In genomic region chr4:62208696-62209380, GRCm38 (mm10) we compare ENCODE assay signal across 10 mouse cellular contexts. TPM values are rescaled to one million over a fixed set of nuclear protein-coding genes. Genes with fewer than 3 reads are reported as not detected.
DNase-seq lines count a peak whose midpoint lies in the region; ATAC-seq and TF ChIP-seq lines count a peak whose summit lies in the region.
"Had no signal": no experiment of that assay in that cellular context is flagged by ENCODE, and none has a peak within 500 bp of the region (broad histone marks: within the 10 kb centered on the region; RNA-seq: fewer than 3 reads in every experiment).

No protein-coding gene starts in this region.

- H3K4me3 ChIP-seq in E14TG2a.4 (replicated peaks; ENCODE audit: low read length), result peak overlapping the region; percentile 88
- peak overlapping the region; percentile 61 for H3K4me3 ChIP-seq in limb, embryonic 12.5 days (replicated peaks)
- H3K4me3 ChIP-seq in stomach, embryonic 14.5 days (ENCODE audit: low read depth, low read length), result peak overlapping the region; percentile 43

- peak; percentile 26 for ATAC-seq in limb, embryonic 12.5 days (ENCODE audit: insufficient number of reproducible peaks, insufficient read depth, low FRiP score, low TSS enrichment, low read depth)
- ATAC-seq in stomach, embryonic 14.5 days (ENCODE audit: insufficient number of reproducible peaks, insufficient read depth, low FRiP score, low read depth), result peak; percentile 62

- 6% methylated on average over 19 of the region's 19 CpGs for WGBS in limb, embryonic 12.5 days
- WGBS in stomach, embryonic 14.5 days, result 4% methylated on average over 19 of the region's 19 CpGs

- intact Hi-C loops in gastrocnemius, postnatal 14 days (cut with DNase I; ENCODE audit: low total_unique reads), result no loop called here

- H3K9ac ChIP-seq in limb, embryonic 12.5 days (replicated peaks), result peak overlapping the region; percentile 80
- H3K9ac ChIP-seq in stomach, embryonic 14.5 days (replicated peaks; ENCODE audit: low read depth, low read length), result peak overlapping the region; percentile 49

- no peak for TF ChIP-seq CTCF in E14TG2a.4 (conservative IDR thresholded peaks at IDR 0.05; ENCODE audit: low read length)

- peaks cover 2% of the 10 kb centered on the region for H3K36me3 ChIP-seq in E14TG2a.4 (ENCODE audit: insufficient read depth, low read length)
- peaks cover 12% of the 10 kb centered on the region for H3K36me3 ChIP-seq in limb, embryonic 12.5 days
- H3K36me3 ChIP-seq in stomach, embryonic 14.5 days (ENCODE audit: control insufficient read depth, insufficient read depth, low read length), result peaks cover 5% of the 10 kb centered on the region

- peak; percentile 23 for DNase-seq in gastrocnemius, postnatal 14 days
- DNase-seq in gastrocnemius, adult 8-10 months (ENCODE audit: low spot score in 2 of 2), result no peak
- peak; percentile 17 for DNase-seq in fibroblast of lung, adult 2 months (ENCODE audit: low read depth)
- DNase-seq in adrenal gland, postnatal 36 days, result no peak
- no peak for DNase-seq in testis, postnatal 10 days (ENCODE audit: low spot score)

- H3K27ac ChIP-seq in limb, embryonic 12.5 days, result peak overlapping the region; percentile 92
- peak overlapping the region; percentile 92 for H3K27ac ChIP-seq in stomach, embryonic 14.5 days (ENCODE audit: low read length)

- no peaks in the 10 kb centered on the region for H3K9me3 ChIP-seq in E14TG2a.4 (ENCODE audit: low read length)
- H3K9me3 ChIP-seq in limb, embryonic 12.5 days, result no peaks in the 10 kb centered on the region
- H3K9me3 ChIP-seq in stomach, embryonic 14.5 days (ENCODE audit: control insufficient read depth, low read depth, low read length), result no peaks in the 10 kb centered on the region

- H3K4me1 ChIP-seq in E14TG2a.4 (replicated peaks; ENCODE audit: low read depth, low read length), result peaks cover 28% of the 10 kb centered on the region
- peaks cover 9% of the 10 kb centered on the region; the same call in 1 of the 2 replicates for H3K4me1 ChIP-seq in limb, embryonic 12.5 days (replicated peaks)
- peaks cover 4% of the 10 kb centered on the region; the same call in 1 of the 2 replicates for H3K4me1 ChIP-seq in stomach, embryonic 14.5 days (ENCODE audit: control insufficient read depth, insufficient read depth, low read length)

- peak overlapping the region; percentile 61 for H3K4me2 ChIP-seq in limb, embryonic 12.5 days
- H3K4me2 ChIP-seq in stomach, embryonic 14.5 days (replicated peaks; ENCODE audit: low read depth, low read length), result peak overlapping the region; percentile 56

- H3K27me3 ChIP-seq in E14TG2a.4 (ENCODE audit: insufficient read depth, low read length), result no peaks in the 10 kb centered on the region
- no peaks in the 10 kb centered on the region for H3K27me3 ChIP-seq in limb, embryonic 12.5 days
- no peaks in the 10 kb centered on the region for H3K27me3 ChIP-seq in stomach, embryonic 14.5 days (ENCODE audit: control insufficient read depth, insufficient read depth, low read length)

RNA-seq across cellular contexts. Expression of gene Zfp37, which starts 22.0 kb away (rescaled TPM):
- 1 to 10 TPM; 1.9 to 2.0 TPM for total RNA-seq in gastrocnemius, postnatal 14 days (2021)
- total RNA-seq in gastrocnemius, adult 8-10 months (2022), result 1 to 10 TPM in 2 of 4 experiments, under 1 TPM in 2; 0.56 to 1.1 (median 0.97) TPM
- 15.5 and 21.8 TPM in 2 replicates for polyA plus RNA-seq in limb, embryonic 12.5 days (2016; fragmentation: Nextera tagmentation; extraction: Ambion mirVana)
- polyA plus RNA-seq in stomach, embryonic 14.5 days (2014; fragmentation: Nextera tagmentation; extraction: Ambion mirVana), result 13.4 and 14.6 TPM in 2 replicates
- total RNA-seq in adrenal gland, postnatal 36 days (2021), result 1 to 10 TPM; 5.4 to 6.2 TPM
- total RNA-seq: MEL had no signal

RNA-seq across cellular contexts. Expression of gene Slc31a2, which starts 53.5 kb away (rescaled TPM):
- total RNA-seq in gastrocnemius, postnatal 14 days (2021), result 1 to 10 TPM; 4.8 to 6.0 TPM
- 1 to 10 TPM; 4.9 to 6.7 (median 5.4) TPM for total RNA-seq in gastrocnemius, adult 8-10 months (2022)
- 11.7 and 14.0 TPM in 2 replicates for polyA plus RNA-seq in limb, embryonic 12.5 days (2016; fragmentation: Nextera tagmentation; extraction: Ambion mirVana)
- polyA plus RNA-seq in stomach, embryonic 14.5 days (2014; fragmentation: Nextera tagmentation; extraction: Ambion mirVana), result 18.1 and 20.8 TPM in 2 replicates
- total RNA-seq in adrenal gland, postnatal 36 days (2021), result 10 to 100 TPM; 30.8 to 36.9 TPM

RNA-seq across cellular contexts. Expression of gene Mup21, which starts 58.2 kb away (rescaled TPM):
- not detected for total RNA-seq in gastrocnemius, postnatal 14 days (2021)
- not detected for total RNA-seq in gastrocnemius, adult 8-10 months (2022)
- polyA plus RNA-seq in limb, embryonic 12.5 days (2016; fragmentation: Nextera tagmentation; extraction: Ambion mirVana), result not detected in 2 replicates
- polyA plus RNA-seq in stomach, embryonic 14.5 days (2014; fragmentation: Nextera tagmentation; extraction: Ambion mirVana), result not detected in 2 replicates
- not detected for total RNA-seq in adrenal gland, postnatal 36 days (2021)
- total RNA-seq: layer of hippocampus, adult 8-10 months; MEL had no signal

Comparison
In these comparisons a context has a peak if more than half of its experiments do, and no peak if none do; other contexts are left out.
1. DNase-seq: peak in gastrocnemius, postnatal 14 days (single experiment) and fibroblast of lung, adult 2 months (single experiment); none in gastrocnemius, adult 8-10 months (0 of 2), adrenal gland, postnatal 36 days (0 of 2) and testis, postnatal 10 days (single experiment).
2. RNA of gene Slc31a2, which starts 53.5 kb away (total RNA-seq): 30.8 to 36.9 TPM in adrenal gland, postnatal 36 days; 4.8 to 6.0 TPM in gastrocnemius, postnatal 14 days and 4.9 to 6.7 TPM in gastrocnemius, adult 8-10 months; every median in the first group is over 4 times any median in the second.
3. Peak in every context shown above with its lines, with median percentiles within 50 percentile points of each other: H3K4me3 ChIP-seq.